25 mouse cellular contexts compared by ENCODE assay signal in the genomic region with DNA sequence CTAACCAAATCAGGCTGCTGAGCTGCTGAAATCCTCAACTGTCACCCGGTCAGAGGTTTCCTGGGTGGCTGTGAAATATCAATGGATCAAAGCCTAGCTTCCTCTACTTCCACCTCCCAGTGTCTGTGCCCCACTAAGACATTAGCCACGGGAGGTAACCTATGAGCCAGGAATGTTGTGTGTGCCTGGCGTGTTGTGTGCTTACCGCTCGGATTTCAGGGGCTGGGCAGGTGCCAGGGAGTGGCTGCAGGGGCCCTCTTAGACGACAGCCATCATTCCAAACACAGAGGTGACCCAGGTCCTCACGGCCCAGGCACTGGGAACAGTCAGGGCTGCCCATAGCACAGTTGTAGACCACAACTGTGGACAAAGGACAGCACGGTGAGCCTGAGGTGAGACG. TPM values are rescaled to one million over a fixed set of nuclear protein-coding genes. Genes with fewer than 3 reads are reported as not detected.
DNase-seq lines count a peak whose midpoint lies in the region; ATAC-seq lines count a peak whose summit lies in the region.
"Had no signal": no experiment of that assay in that cellular context is flagged by ENCODE, and none has a peak within 500 bp of the region (broad histone marks: within the 10 kb centered on the region; RNA-seq: fewer than 3 reads in every experiment).

No protein-coding gene starts in this region.

- 0 out of 2 replicates have a peak, but pooled peaks cover 1% of the 10 kb centered on the region for H3K27me3 ChIP-seq in hindbrain, embryonic 10.5 days (ENCODE audit: insufficient read depth, poor library complexity, severe bottlenecking)
- 0 out of 2 replicates have a peak, but pooled peaks cover 7% of the 10 kb centered on the region for H3K27me3 ChIP-seq in hindbrain, embryonic 13.5 days
- 0 out of 2 replicates have a peak, but pooled peaks cover 1% of the 10 kb centered on the region for H3K27me3 ChIP-seq in limb, embryonic 10.5 days (ENCODE audit: low read depth, poor library complexity, severe bottlenecking)
- H3K27me3 ChIP-seq: embryonic facial prominence, embryonic 15.5 days; liver, embryonic 15.5 days; lung, embryonic 15.5 days; midbrain, embryonic 15.5 days; neural tube, embryonic 13.5 days; Patski; stomach, embryonic 15.5 days had no signal

- ATAC-seq in cerebellum, adult (ENCODE audit: insufficient number of reproducible peaks, low FRiP score, low TSS enrichment): no peak
- ATAC-seq in hindbrain, embryonic 13.5 days (ENCODE audit: low FRiP score): no peak
- ATAC-seq: Patski had no signal

- 0 out of 2 replicates have a peak, but pooled peaks cover 4% of the 10 kb centered on the region for H3K36me3 ChIP-seq in hindbrain, embryonic 10.5 days
- H3K36me3 ChIP-seq in hindbrain, embryonic 13.5 days: no peaks in the 10 kb centered on the region
- peaks cover 8% of the 10 kb centered on the region for H3K36me3 ChIP-seq in limb, embryonic 10.5 days
- H3K36me3 ChIP-seq: hindbrain, embryonic 12.5 days; liver, embryonic 15.5 days; midbrain, embryonic 15.5 days; neural tube, embryonic 13.5 days had no signal

- 76% methylated on average over 9 of the region's 9 CpGs for WGBS in hindbrain, embryonic 10.5 days
- WGBS in hindbrain, embryonic 13.5 days: 74% methylated on average over 9 of the region's 9 CpGs
- WGBS in limb, embryonic 10.5 days: 74% methylated on average over 9 of the region's 9 CpGs

- H3K27ac ChIP-seq in hindbrain, embryonic 10.5 days: 0 out of 2 replicates have a peak overlapping the region, but pooled peaks have one; percentile 57
- no peak overlapping the region for H3K27ac ChIP-seq in hindbrain, embryonic 13.5 days
- H3K27ac ChIP-seq in limb, embryonic 10.5 days: 0 out of 2 replicates have a peak overlapping the region, but pooled peaks have one; percentile 71
- H3K27ac ChIP-seq: embryonic facial prominence, embryonic 15.5 days; heart, embryonic 13.5 days; hindbrain, embryonic 12.5 days; liver, embryonic 15.5 days; lung, embryonic 15.5 days; midbrain, embryonic 15.5 days; neural tube, embryonic 13.5 days; stomach, embryonic 15.5 days had no signal

- H3K9ac ChIP-seq in hindbrain, embryonic 13.5 days: no peak overlapping the region; the same call in 1 of the 2 replicates
- H3K9ac ChIP-seq: embryonic facial prominence, embryonic 15.5 days; heart, embryonic 13.5 days; hindbrain, embryonic 12.5 days; liver, embryonic 15.5 days; lung, embryonic 15.5 days; midbrain, embryonic 15.5 days; neural tube, embryonic 13.5 days; stomach, embryonic 15.5 days had no signal

- peaks cover 50% of the 10 kb centered on the region for H3K4me1 ChIP-seq in hindbrain, embryonic 10.5 days (replicated peaks)
- H3K4me1 ChIP-seq in hindbrain, embryonic 13.5 days (replicated peaks): peaks cover 43% of the 10 kb centered on the region
- peaks cover 67% of the 10 kb centered on the region for H3K4me1 ChIP-seq in limb, embryonic 10.5 days

- H3K9me3 ChIP-seq in hindbrain, embryonic 10.5 days: no peaks in the 10 kb centered on the region
- H3K9me3 ChIP-seq in hindbrain, embryonic 13.5 days: no peaks in the 10 kb centered on the region
- H3K9me3 ChIP-seq in limb, embryonic 10.5 days (replicated peaks): no peaks in the 10 kb centered on the region
- H3K9me3 ChIP-seq: embryonic facial prominence, embryonic 15.5 days; heart, embryonic 13.5 days; hindbrain, embryonic 12.5 days; liver, embryonic 15.5 days; lung, embryonic 15.5 days; midbrain, embryonic 15.5 days; neural tube, embryonic 13.5 days; stomach, embryonic 15.5 days had no signal

- H3K4me3 ChIP-seq in hindbrain, embryonic 10.5 days: no peak overlapping the region
- no peak overlapping the region for H3K4me3 ChIP-seq in hindbrain, embryonic 13.5 days
- no peak overlapping the region for H3K4me3 ChIP-seq in limb, embryonic 10.5 days
- H3K4me3 ChIP-seq: embryonic facial prominence, embryonic 15.5 days; heart, embryonic 13.5 days; hindbrain, embryonic 12.5 days; liver, embryonic 15.5 days; lung, embryonic 15.5 days; midbrain, embryonic 15.5 days; myocyte; neural tube, embryonic 13.5 days; stomach, embryonic 15.5 days had no signal

- peak; percentile 65 for DNase-seq in cerebellum, adult 9-10 months
- DNase-seq in hindbrain, embryonic 10.5 days (ENCODE audit: low spot score): no peak
- peak; percentile 68 to 74 for DNase-seq in cerebellum, postnatal 10 days
- no peak for DNase-seq in limb, embryonic 10.5 days (ENCODE audit: low spot score)
- DNase-seq in right cerebral cortex, postnatal 10 days (ENCODE audit: low spot score in 2 of 2): no peak
- DNase-seq: adrenal gland, adult 2 months; gastrocnemius, postnatal 10 days; heart, adult 11 months; heart, postnatal 14 days; kidney, adult 8-10 months; kidney, postnatal 10 days; lung, postnatal 36 days had no signal

- H3K4me2 ChIP-seq in hindbrain, embryonic 13.5 days: no peak overlapping the region
- H3K4me2 ChIP-seq: embryonic facial prominence, embryonic 15.5 days; heart, embryonic 13.5 days; hindbrain, embryonic 12.5 days; liver, embryonic 15.5 days; lung, embryonic 15.5 days; midbrain, embryonic 15.5 days; neural tube, embryonic 13.5 days; stomach, embryonic 15.5 days had no signal

RNA-seq across cellular contexts. Expression of a gene that starts 24.4 kb away (rescaled TPM):
- not detected in 2 replicates for polyA plus RNA-seq in hindbrain, embryonic 10.5 days (2016; fragmentation: Nextera tagmentation; extraction: Ambion mirVana)
- not detected in 2 replicates for polyA plus RNA-seq in hindbrain, embryonic 13.5 days (2015; fragmentation: Nextera tagmentation; extraction: Ambion mirVana)
- polyA plus RNA-seq in limb, embryonic 10.5 days (2016; fragmentation: Nextera tagmentation; extraction: Ambion mirVana): not detected in 2 replicates
- polyA plus RNA-seq: adrenal gland, adult 2 months; embryonic facial prominence, embryonic 15.5 days; heart, embryonic 13.5 days; hindbrain, embryonic 12.5 days; intestine, embryonic 14.5 days; liver, embryonic 15.5 days; lung, embryonic 15.5 days; midbrain, embryonic 15.5 days; myocyte; neural tube, embryonic 13.5 days; Patski; stomach, embryonic 15.5 days had no signal

RNA-seq across cellular contexts. Expression of a gene that starts 25.7 kb away (rescaled TPM):
- polyA plus RNA-seq in hindbrain, embryonic 10.5 days (2016; fragmentation: Nextera tagmentation; extraction: Ambion mirVana): 24.6 and 28.5 TPM in 2 replicates
- polyA plus RNA-seq in hindbrain, embryonic 13.5 days (2015; fragmentation: Nextera tagmentation; extraction: Ambion mirVana): 9.1 and 11.3 TPM in 2 replicates
- 27.9 and 30.9 TPM in 2 replicates for polyA plus RNA-seq in limb, embryonic 10.5 days (2016; fragmentation: Nextera tagmentation; extraction: Ambion mirVana)

RNA-seq across cellular contexts. Expression of a gene that starts 37.6 kb away (rescaled TPM):
- 0.20 and 0.37 TPM in 2 replicates for polyA plus RNA-seq in hindbrain, embryonic 10.5 days (2016; fragmentation: Nextera tagmentation; extraction: Ambion mirVana)
- 0.21 and 0.58 TPM in 2 replicates for polyA plus RNA-seq in hindbrain, embryonic 13.5 days (2015; fragmentation: Nextera tagmentation; extraction: Ambion mirVana)
- 0.24 and 0.31 TPM in 2 replicates for polyA plus RNA-seq in limb, embryonic 10.5 days (2016; fragmentation: Nextera tagmentation; extraction: Ambion mirVana)
- polyA plus RNA-seq: heart, embryonic 13.5 days; intestine, embryonic 14.5 days; liver, embryonic 15.5 days had no signal

Comparison
In these comparisons a context has a peak if more than half of its experiments do, and no peak if none do; other contexts are left out.
1. DNase-seq: peak in cerebellum, adult 9-10 months (single experiment) and cerebellum, postnatal 10 days (2 of 2); none in hindbrain, embryonic 10.5 days (single experiment), limb, embryonic 10.5 days (single experiment) and right cerebral cortex, postnatal 10 days (0 of 2).